Mouse (Mus musculus) embryonic facial prominence, embryonic 14.5 days (tissue): ENCODE results near the gene Slc9b2. TPM values are rescaled to one million over a fixed set of nuclear protein-coding genes. Genes with fewer than 3 reads are reported as not detected.

Experiments used
- ATAC-seq: fragments of 200-750 bp; cut with Nextera tagmentation; 2 replicates; pipeline ENCODE4 v1.8.0; 2017; ENCODE audit warnings: low read depth, moderate number of reproducible peaks, moderate TSS enrichment
- DNase-seq: peaks from one replicate; pipeline ENCODE4 v3.0.0-alpha.2; 2015; ENCODE audit warnings: low spot score
- H3K27ac ChIP-seq: fragments of 300-500 bp; sonication (generic); replicated peaks from 2 replicates; pipeline ENCODE4 v1.5.1; 2014; ENCODE audit warnings: low read depth, mild to moderate bottlenecking, low read length, moderate library complexity
- H3K27me3 ChIP-seq: fragments of 300-500 bp; sonication (generic); replicated peaks from 2 replicates; pipeline ENCODE4 v1.6.1; 2014; ENCODE audit warnings: low read length; ENCODE audit not compliant: control insufficient read depth, insufficient read depth
- H3K36me3 ChIP-seq: fragments of 300-500 bp; sonication (generic); 2 replicates; pipeline ENCODE4 v1.6.1; 2014; ENCODE audit warnings: low read length, mixed read lengths; ENCODE audit not compliant: control insufficient read depth, insufficient read depth
- H3K4me1 ChIP-seq: fragments of 300-500 bp; sonication (generic); 2 replicates; pipeline ENCODE4 v1.6.1; 2014; ENCODE audit warnings: antibody characterized with exemption, low read length; ENCODE audit not compliant: control insufficient read depth, insufficient read depth
- H3K4me2 ChIP-seq: fragments of 300-500 bp; sonication (generic); 2 replicates; pipeline ENCODE4 v1.6.1; 2014; ENCODE audit warnings: low read depth, mild to moderate bottlenecking, low read length, moderate library complexity, mixed read lengths
- H3K4me3 ChIP-seq: fragments of 300-500 bp; sonication (generic); 2 replicates; pipeline ENCODE4 v1.5.1; 2014; ENCODE audit warnings: low read depth, mild to moderate bottlenecking, low read length
- H3K9ac ChIP-seq: fragments of 300-500 bp; sonication (generic); 2 replicates; pipeline ENCODE4 v1.6.1; 2014; ENCODE audit warnings: low read depth, mild to moderate bottlenecking, low read length, moderate library complexity, mixed read lengths
- H3K9me3 ChIP-seq: fragments of 300-500 bp; sonication (generic); 2 replicates; pipeline ENCODE4 v1.6.1; 2016; ENCODE audit warnings: low read length; ENCODE audit not compliant: control insufficient read depth
- WGBS: fragments of 180-500 bp; shearing (Covaris S2); extraction: QIAGEN DNeasy Blood & Tissue Kit; methylation state at CpG from one replicate; pipeline ENCODE4 v1.1.7; 2014; 5-methylcytosine and 5-hydroxymethylcytosine counted together
- polyA plus RNA-seq: library from polyadenylated mRNA; unstranded; fragments of >200 nt; fragmentation: Nextera tagmentation; extraction: Ambion mirVana; gene quantifications from 2 replicates; pipeline ENCODE4 v1.2.1, GENCODE M21; 2014

Slc9b2 gene
- polyA plus RNA-seq, result 3.3 and 4.2 TPM in 2 replicates

GRCm38 (mm10) chr3:135307411-135308259 lies at the start of gene Slc9b2:
Slc9b2 (plus strand) TSS chr3:135307700.
- Histone ChIP-seq H3K4me2 (peak within 1 kb of the TSS; percentile 57), H3K36me3 (no peaks in the 10 kb centered on the region)
- 9% methylated on average over 22 of the region's 28 CpGs for WGBS

GRCm38 (mm10) chr3:135258919-135259318 lies 48.6 kb upstream of the Slc9b2 start:
- Histone ChIP-seq H3K4me3 (no peak overlapping the region), H3K9me3 (no peaks in the 10 kb centered on the region), H3K4me1 (no peaks in the 10 kb centered on the region), H3K27ac (no peak overlapping the region), H3K27me3 (no peaks in the 10 kb centered on the region), H3K36me3 (peaks cover 82% of the 10 kb centered on the region), H3K4me2 (no peak overlapping the region), H3K9ac (no peak overlapping the region)
- DNase-seq, result no peak
- no peak for ATAC-seq
- WGBS, result 85% methylated on average over 10 of the region's 10 CpGs

More at GRCm38 (mm10) chr3:135307411-135308259, at the start of gene Slc9b2:
- no peaks in the 10 kb centered on the region for H3K9me3 ChIP-seq
- ATAC-seq (peak; percentile 94), DNase-seq (peak; percentile 69)
- H3K27ac ChIP-seq, result no peak within 1 kb of the TSS
- peaks cover 4% of the 10 kb centered on the region; the same call in 1 of the 2 replicates for H3K27me3 ChIP-seq
- H3K4me3 ChIP-seq, result peak within 1 kb of the TSS; percentile 31
- peak within 1 kb of the TSS; percentile 32 for H3K9ac ChIP-seq
- H3K4me1 ChIP-seq, result peaks cover 8% of the 10 kb centered on the region

DNA sequence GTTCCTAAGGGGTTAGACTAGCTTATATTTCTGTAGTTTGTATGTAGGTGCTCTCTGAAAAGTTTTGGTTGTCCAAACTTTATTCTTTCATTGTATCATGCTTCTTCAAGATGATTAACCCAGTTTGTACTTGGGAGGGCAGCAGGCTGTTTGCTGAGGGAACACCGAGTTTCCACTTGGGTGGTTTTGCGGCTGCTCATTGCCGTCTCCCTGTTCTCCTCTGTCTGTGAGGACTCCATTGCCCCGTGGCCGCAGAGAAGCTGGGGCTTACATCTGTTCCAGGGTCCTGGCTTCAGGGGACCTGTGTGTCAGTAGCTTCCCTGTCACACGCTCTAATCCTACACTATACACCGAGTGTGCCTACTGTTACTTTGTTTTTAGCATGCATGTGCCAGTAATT lies 47.3 kb upstream of the Slc9b2 start:
- H3K4me1 ChIP-seq, result no peaks in the 10 kb centered on the region
- DNase-seq (no peak), ATAC-seq (no peak)
- H3K4me3 ChIP-seq, result no peak overlapping the region
- no peaks in the 10 kb centered on the region for H3K27me3 ChIP-seq
- H3K36me3 ChIP-seq, result peaks cover 90% of the 10 kb centered on the region
- 96% methylated on average over 7 of the region's 7 CpGs for WGBS
- H3K9me3 ChIP-seq, result no peaks in the 10 kb centered on the region
- H3K4me2 ChIP-seq, result no peak overlapping the region
- H3K27ac ChIP-seq, result no peak overlapping the region
- H3K9ac ChIP-seq, result no peak overlapping the region

GRCm38 (mm10) chr3:135268616-135269015 lies 38.9 kb upstream of the Slc9b2 start:
- 87% methylated on average over 5 of the region's 5 CpGs for WGBS
- H3K9me3 ChIP-seq, result no peaks in the 10 kb centered on the region
- no peak overlapping the region for H3K27ac ChIP-seq
- no peak for ATAC-seq
- no peaks in the 10 kb centered on the region for H3K4me1 ChIP-seq
- H3K36me3 ChIP-seq, result peaks cover 88% of the 10 kb centered on the region
- H3K4me2 ChIP-seq, result no peak overlapping the region
- no peaks in the 10 kb centered on the region for H3K27me3 ChIP-seq
- no peak overlapping the region for H3K9ac ChIP-seq
- H3K4me3 ChIP-seq, result no peak overlapping the region
- no peak for DNase-seq

- H3K27ac ChIP-seq, result no peak overlapping the region
- H3K4me3 ChIP-seq, result no peak overlapping the region
- 80% methylated on average over 10 of the region's 10 CpGs for WGBS
- H3K4me2 ChIP-seq, result no peak overlapping the region
- no peaks in the 10 kb centered on the region for H3K27me3 ChIP-seq
- DNase-seq (no peak), ATAC-seq (no peak)
- H3K9me3 ChIP-seq, result no peaks in the 10 kb centered on the region
- H3K4me1 ChIP-seq, result no peaks in the 10 kb centered on the region
- no peak overlapping the region for H3K9ac ChIP-seq
- peaks cover 79% of the 10 kb centered on the region for H3K36me3 ChIP-seq
These were observed 38.0 kb upstream of the Slc9b2 start for GRCm38 (mm10) chr3:135269391-135269990.

GRCm38 (mm10) chr3:135272627-135273026 lies 34.9 kb upstream of the Slc9b2 start:
- ATAC-seq (peak; percentile 53; the same call in 1 of the 2 replicates), DNase-seq (peak; percentile 40)
- H3K9ac ChIP-seq, result no peak overlapping the region

GRCm38 (mm10) chr3:135273047-135273446 lies 34.5 kb upstream of the Slc9b2 start:
- H3K9ac ChIP-seq, result no peak overlapping the region
- DNase-seq (no peak), ATAC-seq (no peak)
- H3K4me3 ChIP-seq, result no peak overlapping the region
- 90% methylated on average over 13 of the region's 13 CpGs for WGBS
- no peaks in the 10 kb centered on the region for H3K4me1 ChIP-seq
- H3K9me3 ChIP-seq, result no peaks in the 10 kb centered on the region
- H3K27ac ChIP-seq, result no peak overlapping the region
- H3K36me3 ChIP-seq, result peaks cover 47% of the 10 kb centered on the region
- H3K4me2 ChIP-seq, result no peak overlapping the region
- H3K27me3 ChIP-seq, result no peaks in the 10 kb centered on the region

More at GRCm38 (mm10) chr3:135272627-135273026, 34.9 kb upstream of the Slc9b2 start:
- H3K4me1 ChIP-seq, result no peaks in the 10 kb centered on the region
- H3K36me3 ChIP-seq, result peaks cover 52% of the 10 kb centered on the region
- no peaks in the 10 kb centered on the region for H3K9me3 ChIP-seq
- no peak overlapping the region for H3K27ac ChIP-seq
- no peak overlapping the region for H3K4me2 ChIP-seq
- 65% methylated on average over 12 of the region's 12 CpGs for WGBS
- H3K27me3 ChIP-seq, result no peaks in the 10 kb centered on the region
- no peak overlapping the region for H3K4me3 ChIP-seq

DNA sequence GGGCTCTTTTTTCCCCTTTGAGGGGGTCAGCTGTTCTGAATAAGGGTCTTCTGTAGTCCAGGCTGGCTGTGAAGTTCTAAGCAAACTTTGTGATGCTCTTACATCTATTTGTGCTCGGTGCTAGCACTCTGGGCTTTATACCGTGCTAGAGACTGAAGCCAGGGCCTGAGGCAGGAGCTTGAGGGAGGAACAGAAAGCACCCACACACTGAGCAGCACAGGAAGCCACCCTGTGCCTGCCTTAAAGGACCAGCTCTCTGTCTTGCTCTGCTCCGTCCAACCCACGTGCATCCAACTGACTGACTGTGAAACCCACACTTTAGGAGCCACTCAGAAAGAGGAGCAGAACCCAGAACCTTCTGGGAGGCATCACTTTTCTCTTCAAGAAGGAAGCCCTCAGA lies 27.3 kb upstream of the Slc9b2 start:
- DNase-seq (no peak), ATAC-seq (no peak)
- Histone ChIP-seq H3K4me3 (no peak overlapping the region), H3K9me3 (no peaks in the 10 kb centered on the region), H3K27ac (no peak overlapping the region), H3K4me1 (no peaks in the 10 kb centered on the region), H3K36me3 (no peaks in the 10 kb centered on the region), H3K27me3 (no peaks in the 10 kb centered on the region), H3K9ac (0 out of 2 replicates have a peak overlapping the region, but pooled peaks have one; percentile 52), H3K4me2 (no peak overlapping the region)
- 74% methylated on average over 4 of the region's 4 CpGs for WGBS
